Mouse (Mus musculus) neural tube, embryonic 11.5 days (tissue): Measurements from ENCODE around the gene Dnah5. TPM values are rescaled to one million over a fixed set of nuclear protein-coding genes. Genes with fewer than 3 reads are reported as not detected.

ENCODE experiments used
- ATAC-seq: fragments of 200-750 bp; cut with Nextera tagmentation; 2 replicates; pipeline ENCODE4 v1.8.0; 2017; ENCODE audit warnings: moderate number of reproducible peaks, mild to moderate bottlenecking, moderate TSS enrichment, moderate library complexity; ENCODE audit not compliant: insufficient read depth, low FRiP score, low TSS enrichment
- DNase-seq: peaks from one replicate; pipeline ENCODE4 v3.0.0-alpha.2; 2015; ENCODE audit warnings: low spot score
- H3K27ac ChIP-seq: fragments of 300-500 bp; sonication (generic); 2 replicates; pipeline ENCODE4 v1.5.1; 2014; ENCODE audit warnings: low read depth, mild to moderate bottlenecking, low read length
- H3K27me3 ChIP-seq: fragments of 300-500 bp; sonication (generic); 2 replicates; pipeline ENCODE4 v1.6.1; 2014; ENCODE audit warnings: mild to moderate bottlenecking, low read length, mixed read lengths; ENCODE audit not compliant: control insufficient read depth, insufficient read depth
- H3K36me3 ChIP-seq: fragments of 300-500 bp; sonication (generic); 2 replicates; pipeline ENCODE4 v1.6.1; 2014; ENCODE audit warnings: mild to moderate bottlenecking, low read length, moderate library complexity, mixed read lengths; ENCODE audit not compliant: control insufficient read depth, insufficient read depth
- H3K4me1 ChIP-seq: fragments of 300-500 bp; sonication (generic); 2 replicates; pipeline ENCODE4 v1.6.1; 2014; ENCODE audit warnings: low read length, mixed read lengths; ENCODE audit not compliant: control insufficient read depth, insufficient read depth
- H3K4me2 ChIP-seq: fragments of 300-500 bp; sonication (generic); 2 replicates; pipeline ENCODE4 v1.6.1; 2014; ENCODE audit warnings: low read depth, mild to moderate bottlenecking, moderate library complexity
- H3K4me3 ChIP-seq: fragments of 300-500 bp; sonication (generic); 2 replicates; pipeline ENCODE4 v1.5.1; 2014; ENCODE audit warnings: low read depth, low read length
- H3K9ac ChIP-seq: fragments of 300-500 bp; sonication (generic); 2 replicates; pipeline ENCODE4 v1.6.1; 2014; ENCODE audit warnings: mild to moderate bottlenecking, low read length
- H3K9me3 ChIP-seq: fragments of 300-500 bp; sonication (generic); 2 replicates; pipeline ENCODE4 v1.6.1; 2016; ENCODE audit warnings: low read length; ENCODE audit not compliant: control insufficient read depth
- WGBS: fragments of 180-500 bp; shearing (Covaris S2); extraction: QIAGEN DNeasy Blood & Tissue Kit; methylation state at CpG from one replicate; pipeline ENCODE4 v1.1.7; 2014; 5-methylcytosine and 5-hydroxymethylcytosine counted together
- polyA plus RNA-seq: library from polyadenylated mRNA; unstranded; fragments of >200 nt; fragmentation: Nextera tagmentation; extraction: Ambion mirVana; gene quantifications from 2 replicates; pipeline ENCODE4 v1.2.1, GENCODE M21; 2014

Gene Dnah5
- polyA plus RNA-seq, 1 experiment from 2014 or later, result 0.11 TPM

DNA sequence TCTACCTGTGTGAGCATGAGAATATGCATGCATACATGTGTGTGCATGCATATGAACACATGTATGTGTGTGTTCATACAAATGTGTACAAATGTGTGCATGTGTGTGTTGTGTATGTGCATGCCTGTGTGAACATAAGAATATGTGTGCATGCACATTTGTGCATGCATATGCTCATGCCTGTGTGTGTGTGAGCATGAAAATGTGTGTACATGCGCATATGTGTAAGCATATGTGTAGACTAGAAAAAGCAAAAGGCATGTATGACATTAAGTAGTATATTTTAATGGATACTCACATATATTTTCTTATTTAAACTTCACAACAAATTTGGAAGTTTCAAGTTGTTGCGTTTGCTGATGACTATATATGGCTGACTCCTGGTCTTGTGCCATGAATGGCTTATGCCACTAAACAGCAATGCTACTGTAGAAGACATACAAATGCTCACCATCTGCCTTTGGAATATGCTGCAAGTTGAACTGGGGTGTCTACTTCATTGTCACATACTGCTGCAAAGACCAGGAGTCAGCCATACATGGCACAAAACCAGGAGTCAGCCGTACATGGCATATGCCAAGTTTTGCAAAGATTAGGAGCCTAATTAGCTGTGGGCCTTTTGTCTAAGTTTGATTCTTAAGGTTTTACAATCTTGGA, 263.2 kb downstream of the Dnah5 start:
- WGBS, result 87% methylated on average over 3 of the region's 3 CpGs

DNA sequence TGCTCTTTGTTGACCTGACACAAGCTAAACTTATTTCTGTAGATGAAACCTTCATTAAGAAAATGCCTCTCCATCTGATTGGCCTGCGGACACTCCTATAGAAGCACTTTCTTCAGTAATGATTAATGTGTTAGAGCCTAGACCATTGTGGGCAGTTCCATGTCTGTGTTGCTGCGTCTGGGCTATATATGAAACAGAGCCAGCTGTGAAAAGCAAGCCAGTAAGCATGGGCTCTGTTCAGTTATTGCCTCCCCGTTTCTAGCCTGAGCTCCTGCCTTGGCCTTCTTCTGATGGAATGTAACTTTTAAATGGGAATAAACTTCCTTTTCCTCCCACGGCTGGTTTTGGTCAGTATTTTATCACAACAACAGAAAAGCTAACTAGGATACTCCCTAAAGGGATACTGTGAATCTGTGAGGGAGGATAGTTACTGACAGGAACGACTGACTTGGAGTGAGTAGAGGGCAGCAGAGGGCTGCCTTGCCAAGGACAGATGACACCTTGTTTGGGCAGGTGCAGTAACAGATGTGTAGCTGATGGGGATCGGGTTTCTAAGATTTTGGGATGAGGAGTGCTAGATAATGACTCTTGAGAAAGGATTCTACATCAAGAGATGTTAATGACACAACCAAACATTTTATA, 270.3 kb downstream of the Dnah5 start:
- Histone ChIP-seq H3K36me3 (no peaks in the 10 kb centered on the region), H3K27ac (no peak overlapping the region), H3K4me1 (no peaks in the 10 kb centered on the region), H3K9me3 (no peaks in the 10 kb centered on the region), H3K27me3 (no peaks in the 10 kb centered on the region), H3K4me3 (no peak overlapping the region), H3K4me2 (no peak overlapping the region), H3K9ac (no peak overlapping the region)
- 72% methylated on average over 6 of the region's 6 CpGs for WGBS
- no peak for DNase-seq
- no peak for ATAC-seq

More for the DNA sequence above, 263.2 kb downstream of the Dnah5 start:
- no peak overlapping the region for H3K4me2 ChIP-seq
- no peaks in the 10 kb centered on the region for H3K4me1 ChIP-seq
- ATAC-seq (no peak), DNase-seq (no peak)
- no peaks in the 10 kb centered on the region for H3K27me3 ChIP-seq
- H3K9ac ChIP-seq, result no peak overlapping the region
- no peaks in the 10 kb centered on the region for H3K9me3 ChIP-seq
- no peak overlapping the region for H3K4me3 ChIP-seq
- H3K27ac ChIP-seq, result no peak overlapping the region
- no peaks in the 10 kb centered on the region for H3K36me3 ChIP-seq

DNA sequence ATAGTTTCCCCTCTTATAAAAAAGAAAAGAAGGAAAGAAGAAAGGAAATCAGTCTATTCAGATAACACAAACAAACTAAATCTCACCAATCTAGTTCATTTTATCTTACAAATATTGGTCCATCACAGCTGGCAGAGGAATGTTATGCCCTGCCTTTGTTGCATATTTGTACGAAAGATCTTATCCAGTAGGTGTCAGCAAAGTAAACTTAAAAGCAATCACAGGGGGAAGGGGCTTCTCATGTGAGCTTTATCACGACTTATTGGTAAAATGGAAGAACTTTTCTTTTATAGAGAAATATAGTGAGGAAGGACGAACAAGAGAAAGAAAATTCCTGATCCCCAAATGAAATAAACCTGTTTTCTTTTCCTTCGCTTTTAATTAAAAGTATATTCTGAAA, 299.3 kb downstream of the Dnah5 start:
- Histone ChIP-seq H3K4me3 (no peak overlapping the region), H3K27me3 (no peaks in the 10 kb centered on the region), H3K27ac (no peak overlapping the region), H3K9ac (no peak overlapping the region), H3K4me2 (no peak overlapping the region), H3K9me3 (no peaks in the 10 kb centered on the region), H3K4me1 (no peaks in the 10 kb centered on the region), H3K36me3 (no peaks in the 10 kb centered on the region)
- DNase-seq (no peak), ATAC-seq (no peak)
- 73% methylated on average over 4 of the region's 4 CpGs for WGBS

DNA sequence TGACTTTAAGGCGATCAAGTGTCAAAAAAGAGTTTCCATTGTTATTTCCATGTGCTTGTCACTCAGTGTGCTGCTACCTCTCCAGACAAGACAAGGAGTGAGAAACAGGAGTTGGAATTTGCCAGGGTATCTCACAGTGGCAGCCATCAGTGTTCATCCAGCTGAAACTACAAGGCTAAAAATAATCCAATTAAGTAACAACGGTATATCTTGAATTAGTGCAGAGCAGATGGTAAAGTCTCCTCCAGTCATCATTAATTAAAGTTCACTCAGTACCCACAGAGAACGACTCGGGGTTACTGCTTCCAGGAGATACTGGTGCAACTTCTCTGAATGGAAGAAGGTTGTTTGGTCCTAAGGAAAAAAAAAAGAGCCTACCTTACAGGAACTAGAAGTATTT, 311.6 kb downstream of the Dnah5 start:
- WGBS, result 65% methylated on average over 4 of the region's 4 CpGs
- H3K27ac ChIP-seq, result no peak overlapping the region
- DNase-seq (no peak), ATAC-seq (no peak)
- no peaks in the 10 kb centered on the region for H3K27me3 ChIP-seq
- no peaks in the 10 kb centered on the region for H3K4me1 ChIP-seq
- H3K4me2 ChIP-seq, result no peak overlapping the region
- H3K9me3 ChIP-seq, result no peaks in the 10 kb centered on the region
- H3K9ac ChIP-seq, result no peak overlapping the region
- H3K36me3 ChIP-seq, result no peaks in the 10 kb centered on the region
- no peak overlapping the region for H3K4me3 ChIP-seq

Other genes with a start within 250 kb of the Dnah5 start
- gene Trio, start 177.9 kb upstream of the Dnah5 start, polyA plus RNA-seq, result 31.2 and 35.2 TPM in 2 replicates